Mouse (Mus musculus) limb, embryonic 10.5 days (tissue): ENCODE data around the gene Atp5k. TPM values are rescaled to one million over a fixed set of nuclear protein-coding genes. Genes with fewer than 3 reads are reported as not detected.

Experiments used
- DNase-seq: peaks from one replicate; pipeline ENCODE4 v3.0.0-alpha.2; 2017; ENCODE audit warnings: low spot score
- H3K27ac ChIP-seq: fragments of 300-500 bp; sonication (generic); 2 replicates; pipeline ENCODE4 v1.5.1; 2016; ENCODE audit warnings: mild to moderate bottlenecking
- H3K27me3 ChIP-seq: fragments of 300-500 bp; sonication (generic); 2 replicates; pipeline ENCODE4 v1.6.1; 2016; ENCODE audit warnings: low read depth, mild to moderate bottlenecking; ENCODE audit not compliant: poor library complexity, severe bottlenecking
- H3K36me3 ChIP-seq: fragments of 300-500 bp; sonication (generic); 2 replicates; pipeline ENCODE4 v1.6.1; 2016; ENCODE audit warnings: mild to moderate bottlenecking, moderate library complexity
- H3K4me1 ChIP-seq: fragments of 300-500 bp; sonication (generic); 2 replicates; pipeline ENCODE4 v1.6.1; 2016
- H3K4me3 ChIP-seq: fragments of 300-500 bp; sonication (generic); 2 replicates; pipeline ENCODE4 v1.5.1; 2016; ENCODE audit warnings: mild to moderate bottlenecking, moderate library complexity
- H3K9me3 ChIP-seq: fragments of 300-500 bp; sonication (generic); replicated peaks from 2 replicates; pipeline ENCODE4 v1.6.1; 2016; ENCODE audit warnings: mild to moderate bottlenecking
- WGBS: fragments of 180-500 bp; shearing (Covaris S2); methylation state at CpG from one replicate; pipeline ENCODE4 v1.1.7; 2016; 5-methylcytosine and 5-hydroxymethylcytosine counted together
- polyA plus RNA-seq: library from polyadenylated mRNA; unstranded; fragments of >200 nt; fragmentation: Nextera tagmentation; extraction: Ambion mirVana; gene quantifications from 2 replicates; pipeline ENCODE4 v1.2.1, GENCODE M21; 2016

Atp5k gene
- polyA plus RNA-seq, 1 experiment from 2014 or later, result 385 TPM

GRCm38 (mm10) chr5:108405460-108405859, 28.8 kb downstream of the Atp5k start:
- 85% methylated on average over 1 of the region's 1 CpGs for WGBS
- no peak overlapping the region for H3K27ac ChIP-seq
- no peak overlapping the region for H3K4me3 ChIP-seq
- H3K9me3 ChIP-seq, result no peaks in the 10 kb centered on the region
- no peaks in the 10 kb centered on the region for H3K36me3 ChIP-seq
- DNase-seq, result no peak
- no peaks in the 10 kb centered on the region for H3K4me1 ChIP-seq
- no peaks in the 10 kb centered on the region for H3K27me3 ChIP-seq

- no peak for DNase-seq
- Histone ChIP-seq H3K4me3 (no peak overlapping the region), H3K9me3 (no peaks in the 10 kb centered on the region), H3K4me1 (no peaks in the 10 kb centered on the region), H3K27ac (no peak overlapping the region), H3K27me3 (no peaks in the 10 kb centered on the region), H3K36me3 (no peaks in the 10 kb centered on the region)
- 75% methylated on average over 4 of the region's 4 CpGs for WGBS
Measured at GRCm38 (mm10) chr5:108403453-108403852, 30.8 kb downstream of the Atp5k start.

GRCm38 (mm10) chr5:108389744-108390143, 44.5 kb downstream of the Atp5k start:
- WGBS, result 78% methylated on average over 3 of the region's 3 CpGs
- Histone ChIP-seq H3K36me3 (no peaks in the 10 kb centered on the region), H3K4me3 (no peak overlapping the region), H3K27ac (no peak overlapping the region), H3K27me3 (no peaks in the 10 kb centered on the region), H3K9me3 (no peaks in the 10 kb centered on the region), H3K4me1 (no peaks in the 10 kb centered on the region)
- no peak for DNase-seq

- Histone ChIP-seq H3K4me1 (no peaks in the 10 kb centered on the region), H3K9me3 (no peaks in the 10 kb centered on the region)
- WGBS, result 80% methylated on average over 7 of the region's 7 CpGs
Measured at GRCm38 (mm10) chr5:108388201-108388600, 46.0 kb downstream of the Atp5k start, which contains the start of gene Pde6b. Pde6b (plus strand) TSS chr5:108388391.

GRCm38 (mm10) chr5:108386449-108386848, 47.8 kb downstream of the Atp5k start:
- H3K27me3 ChIP-seq, result no peaks in the 10 kb centered on the region
- no peaks in the 10 kb centered on the region for H3K36me3 ChIP-seq
- DNase-seq, result no peak
- H3K4me3 ChIP-seq, result no peak overlapping the region
- no peaks in the 10 kb centered on the region for H3K4me1 ChIP-seq
- WGBS, result 76% methylated on average over 4 of the region's 4 CpGs
- H3K27ac ChIP-seq, result no peak overlapping the region
- no peaks in the 10 kb centered on the region for H3K9me3 ChIP-seq

More at GRCm38 (mm10) chr5:108388201-108388600, 46.0 kb downstream of the Atp5k start, which contains the start of gene Pde6b:
- Histone ChIP-seq H3K27me3 (no peaks in the 10 kb centered on the region), H3K27ac (no peak within 1 kb of the TSS), H3K4me3 (no peak within 1 kb of the TSS), H3K36me3 (no peaks in the 10 kb centered on the region)
- DNase-seq, result no peak

- Histone ChIP-seq H3K9me3 (no peaks in the 10 kb centered on the region), H3K27ac (no peak overlapping the region), H3K36me3 (no peaks in the 10 kb centered on the region), H3K27me3 (no peaks in the 10 kb centered on the region), H3K4me1 (no peaks in the 10 kb centered on the region), H3K4me3 (no peak overlapping the region)
- 86% methylated on average over 2 of the region's 2 CpGs for WGBS
- DNase-seq, result no peak
Measured at GRCm38 (mm10) chr5:108385632-108386031, 48.6 kb downstream of the Atp5k start.

Other genes starting within 250 kb of the Atp5k start
- 43.4 and 46.4 TPM in 2 replicates for gene Dr1, start 165.6 kb downstream of the Atp5k start, polyA plus RNA-seq
- gene Pigg, start 121.8 kb downstream of the Atp5k start, polyA plus RNA-seq, result 6.1 TPM in 2 replicates
- not detected in 2 replicates for gene Gm42517, start 66.5 kb downstream of the Atp5k start, polyA plus RNA-seq
- gene Pde6b, start 46.1 kb downstream of the Atp5k start, polyA plus RNA-seq, result 0.11 and 0.34 TPM in 2 replicates
- gene Mfsd7a, start 14.4 kb upstream of the Atp5k start, polyA plus RNA-seq, result 0.09 and 0.20 TPM in 2 replicates
- 24.1 and 27.1 TPM in 2 replicates for gene Pcgf3, start 26.8 kb upstream of the Atp5k start, polyA plus RNA-seq
- gene Cplx1, start 115.6 kb upstream of the Atp5k start, polyA plus RNA-seq, result 0.14 and 0.30 TPM in 2 replicates
- gene Gak, start 195.3 kb upstream of the Atp5k start, polyA plus RNA-seq, result 56.1 and 62.0 TPM in 2 replicates
- gene Tmem175, start 195.3 kb upstream of the Atp5k start, polyA plus RNA-seq, result 12.3 and 15.7 TPM in 2 replicates
- 9.6 and 11.8 TPM in 2 replicates for gene Idua, start 225.9 kb upstream of the Atp5k start, polyA plus RNA-seq
- 10.6 and 13.4 TPM in 2 replicates for gene Dgkq, start 235.2 kb upstream of the Atp5k start, polyA plus RNA-seq
- gene Slc26a1, start 241.1 kb upstream of the Atp5k start, polyA plus RNA-seq, result 0.43 and 0.61 TPM in 2 replicates